Mouse (Mus musculus) intestine, embryonic 15.5 days (tissue): ENCODE data around the gene Notum. TPM values are rescaled to one million over a fixed set of nuclear protein-coding genes. Genes with fewer than 3 reads are reported as not detected.

ENCODE experiments used
- ATAC-seq: fragments of 200-750 bp; cut with Nextera tagmentation; 2 replicates; pipeline ENCODE4 v1.8.0; 2017; ENCODE audit warnings: moderate TSS enrichment, moderate library complexity
- H3K27ac ChIP-seq: fragments of 300-500 bp; sonication (generic); 2 replicates; pipeline ENCODE4 v1.5.1; 2015; ENCODE audit warnings: mild to moderate bottlenecking, inconsistent platforms
- H3K27me3 ChIP-seq: fragments of 300-500 bp; sonication (generic); replicated peaks from 2 replicates; pipeline ENCODE4 v1.6.1; 2015; ENCODE audit warnings: inconsistent platforms
- H3K36me3 ChIP-seq: fragments of 300-500 bp; sonication (generic); 2 replicates; pipeline ENCODE4 v1.6.1; 2015; ENCODE audit warnings: inconsistent platforms
- H3K4me1 ChIP-seq: fragments of 300-500 bp; sonication (generic); replicated peaks from 2 replicates; pipeline ENCODE4 v1.6.1; 2015; ENCODE audit warnings: inconsistent platforms
- H3K4me2 ChIP-seq: fragments of 300-500 bp; sonication (generic); replicated peaks from 2 replicates; pipeline ENCODE4 v1.6.1; 2015; ENCODE audit warnings: mild to moderate bottlenecking, inconsistent platforms
- H3K4me3 ChIP-seq: fragments of 300-500 bp; sonication (generic); replicated peaks from 2 replicates; pipeline ENCODE4 v1.5.1; 2015; ENCODE audit warnings: inconsistent platforms
- H3K9ac ChIP-seq: fragments of 300-500 bp; sonication (generic); 2 replicates; pipeline ENCODE4 v1.6.1; 2015; ENCODE audit warnings: inconsistent platforms
- H3K9me3 ChIP-seq: fragments of 300-500 bp; sonication (generic); 2 replicates; pipeline ENCODE4 v1.6.1; 2016; ENCODE audit warnings: inconsistent platforms
- WGBS: fragments of 180-500 bp; shearing (Covaris S2); methylation state at CpG from one replicate; pipeline ENCODE4 v1.1.7; 2015; 5-methylcytosine and 5-hydroxymethylcytosine counted together
- polyA plus RNA-seq: library from polyadenylated mRNA; unstranded; fragments of >200 nt; fragmentation: Nextera tagmentation; extraction: Ambion mirVana; gene quantifications from 2 replicates; pipeline ENCODE4 v1.2.1, GENCODE M21; 2015

The Notum gene
- polyA plus RNA-seq, 1 experiment from 2014 or later = 1.6 TPM

GRCm38 (mm10) chr11:120630881-120631725 is 29.9 kb downstream of the Notum start:
- Histone ChIP-seq H3K4me3 (0 out of 2 replicates have a peak overlapping the region, but pooled peaks have one; percentile 94), H3K4me2 (peak overlapping the region; percentile 85), H3K4me1 (peaks cover 39% of the 10 kb centered on the region), H3K27me3 (no peaks in the 10 kb centered on the region), H3K9ac (peak overlapping the region; percentile 29), H3K9me3 (no peaks in the 10 kb centered on the region), H3K36me3 (peaks cover 13% of the 10 kb centered on the region), H3K27ac (peak overlapping the region; percentile 79)
- ATAC-seq = no peak
- WGBS = 24% methylated on average over 7 of the region's 7 CpGs

DNA sequence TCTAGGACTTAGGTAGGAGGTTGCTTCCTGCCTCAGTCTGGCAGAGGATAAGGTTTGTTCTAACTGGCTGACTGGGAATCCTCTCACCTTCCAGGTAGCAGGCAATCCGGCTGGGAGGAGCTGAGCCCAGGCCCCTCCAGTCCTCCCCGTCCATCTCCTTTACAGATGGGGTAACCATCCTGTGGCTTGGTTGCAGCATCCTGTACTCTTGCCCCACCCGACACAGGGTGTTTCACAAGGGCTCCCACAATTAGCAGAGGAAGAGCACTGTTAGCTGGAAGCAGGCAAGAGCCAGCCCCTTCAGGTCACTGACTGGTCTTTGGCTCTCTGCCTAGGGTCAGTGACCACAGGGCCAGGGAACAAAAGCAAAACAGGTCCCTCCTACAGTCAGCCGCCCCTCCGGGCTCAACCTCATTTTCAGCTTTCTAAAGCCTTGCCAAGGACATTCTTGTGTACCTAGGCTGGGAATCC is 30.5 kb downstream of the Notum start:
- Histone ChIP-seq H3K9ac (peak overlapping the region; percentile 29), H3K4me1 (peaks cover 44% of the 10 kb centered on the region), H3K4me3 (peak overlapping the region; percentile 17; the same call in 1 of the 2 replicates), H3K4me2 (peak overlapping the region; percentile 85), H3K27me3 (no peaks in the 10 kb centered on the region), H3K27ac (peak overlapping the region; percentile 79), H3K36me3 (peaks cover 13% of the 10 kb centered on the region), H3K9me3 (no peaks in the 10 kb centered on the region)
- no peak for ATAC-seq
- WGBS = 54% methylated on average over 5 of the region's 5 CpGs

DNA sequence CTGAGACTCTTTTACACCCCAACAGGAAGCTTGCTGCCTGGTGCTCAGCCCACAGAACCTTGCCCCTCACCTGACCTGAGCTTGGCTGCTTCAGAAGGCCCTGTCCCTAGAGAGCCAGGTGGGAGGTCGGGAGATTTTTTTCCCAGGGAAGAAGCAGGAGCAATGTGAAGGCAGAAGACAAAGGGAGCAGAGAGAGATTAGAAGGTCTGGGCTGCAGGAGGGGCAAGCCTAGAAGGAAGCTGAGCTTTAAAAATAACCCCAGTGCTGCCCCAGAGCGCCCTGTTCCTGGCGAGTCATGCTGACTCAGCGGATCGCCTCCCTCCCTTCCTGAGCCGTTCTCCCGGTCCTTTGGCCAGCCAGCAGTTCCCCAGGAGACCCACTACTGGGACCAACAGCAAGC is 31.1 kb downstream of the Notum start:
- Histone ChIP-seq H3K9ac (peak overlapping the region; percentile 29), H3K27ac (peak overlapping the region; percentile 79), H3K4me2 (peak overlapping the region; percentile 85), H3K4me1 (peaks cover 48% of the 10 kb centered on the region), H3K27me3 (no peaks in the 10 kb centered on the region), H3K9me3 (no peaks in the 10 kb centered on the region), H3K36me3 (peaks cover 13% of the 10 kb centered on the region), H3K4me3 (peak overlapping the region; percentile 17; the same call in 1 of the 2 replicates)
- ATAC-seq = 0 out of 2 replicates have a peak, but pooled peaks have one; percentile 9
- 34% methylated on average over 7 of the region's 7 CpGs for WGBS

DNA sequence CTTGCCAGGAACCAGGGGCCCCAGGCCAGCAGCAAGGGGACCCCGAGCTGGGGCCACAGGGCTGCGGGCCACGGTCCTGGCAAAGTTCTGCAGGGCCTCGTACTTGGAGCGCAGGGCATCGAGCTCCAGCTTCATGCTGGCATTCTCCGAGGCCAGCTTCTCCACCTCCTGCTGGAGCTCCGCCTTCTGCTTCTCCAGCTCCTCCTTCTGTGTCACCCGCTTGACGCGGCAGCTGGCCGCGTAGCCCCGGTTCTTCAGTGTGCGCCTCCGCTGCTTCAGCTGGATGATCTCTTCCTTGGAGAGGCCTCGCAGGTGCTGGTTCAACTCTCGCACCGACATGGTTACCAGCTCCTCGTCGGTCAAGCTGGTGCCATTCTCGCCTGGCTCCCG is 31.6 kb downstream of the Notum start:
- H3K9ac ChIP-seq = peak overlapping the region; percentile 29
- peak overlapping the region; percentile 79 for H3K27ac ChIP-seq
- H3K36me3 ChIP-seq = peaks cover 13% of the 10 kb centered on the region
- H3K4me3 ChIP-seq = no peak overlapping the region
- no peak for ATAC-seq
- H3K4me1 ChIP-seq = peaks cover 48% of the 10 kb centered on the region
- 71% methylated on average over 23 of the region's 23 CpGs for WGBS
- no peaks in the 10 kb centered on the region for H3K27me3 ChIP-seq
- no peaks in the 10 kb centered on the region for H3K9me3 ChIP-seq
- peak overlapping the region; percentile 85 for H3K4me2 ChIP-seq

GRCm38 (mm10) chr11:120628601-120629340 is 32.2 kb downstream of the Notum start:
- Histone ChIP-seq H3K27me3 (no peaks in the 10 kb centered on the region), H3K9me3 (no peaks in the 10 kb centered on the region), H3K36me3 (peaks cover 13% of the 10 kb centered on the region), H3K9ac (no peak overlapping the region), H3K4me1 (peaks cover 48% of the 10 kb centered on the region), H3K4me2 (peak overlapping the region; percentile 12; the same call in 1 of the 2 replicates), H3K27ac (0 out of 2 replicates have a peak overlapping the region, but pooled peaks have one; percentile 79), H3K4me3 (no peak overlapping the region)
- no peak for ATAC-seq
- 93% methylated on average over 23 of the region's 23 CpGs for WGBS

- H3K4me1 ChIP-seq = peaks cover 51% of the 10 kb centered on the region
- H3K36me3 ChIP-seq = peaks cover 13% of the 10 kb centered on the region
- H3K9me3 ChIP-seq = no peaks in the 10 kb centered on the region
- no peaks in the 10 kb centered on the region for H3K27me3 ChIP-seq
- no peak overlapping the region for H3K4me3 ChIP-seq
- H3K9ac ChIP-seq = no peak overlapping the region; the same call in 1 of the 2 replicates
- 72% methylated on average over 22 of the region's 22 CpGs for WGBS
- H3K27ac ChIP-seq = no peak overlapping the region
- H3K4me2 ChIP-seq = no peak overlapping the region
- ATAC-seq = no peak
Observed at GRCm38 (mm10) chr11:120627468-120628300, 33.3 kb downstream of the Notum start.

- WGBS = 91% methylated on average over 11 of the region's 11 CpGs
- Histone ChIP-seq H3K4me1 (peaks cover 45% of the 10 kb centered on the region), H3K36me3 (peaks cover 13% of the 10 kb centered on the region), H3K4me3 (no peak overlapping the region), H3K9me3 (no peaks in the 10 kb centered on the region), H3K27me3 (no peaks in the 10 kb centered on the region), H3K4me2 (no peak overlapping the region), H3K9ac (no peak overlapping the region; the same call in 1 of the 2 replicates), H3K27ac (no peak overlapping the region)
- ATAC-seq = no peak
Observed at GRCm38 (mm10) chr11:120626785-120627467, 34.0 kb downstream of the Notum start.

- Histone ChIP-seq H3K4me2 (peak within 1 kb of the TSS; percentile 93), H3K36me3 (peaks cover 17% of the 10 kb centered on the region), H3K27me3 (no peaks in the 10 kb centered on the region), H3K4me1 (peaks cover 31% of the 10 kb centered on the region), H3K27ac (peak within 1 kb of the TSS; percentile 85), H3K4me3 (peak within 1 kb of the TSS; percentile 93), H3K9me3 (no peaks in the 10 kb centered on the region), H3K9ac (peak within 1 kb of the TSS; percentile 78)
- WGBS = 14% methylated on average over 5 of the region's 5 CpGs
- ATAC-seq = peak; percentile 27
Observed at GRCm38 (mm10) chr11:120625152-120625775, 35.7 kb downstream of the Notum start, which contains the start of gene Sirt7. Gene Sirt7, minus strand, starts transcription at chr11:120625240.

GRCm38 (mm10) chr11:120624680-120625111 is 36.3 kb downstream of the Notum start:
- Histone ChIP-seq H3K27me3 (no peaks in the 10 kb centered on the region), H3K9ac (peak overlapping the region; percentile 78), H3K4me1 (peaks cover 25% of the 10 kb centered on the region), H3K4me2 (peak overlapping the region; percentile 93), H3K9me3 (no peaks in the 10 kb centered on the region), H3K36me3 (peaks cover 22% of the 10 kb centered on the region), H3K27ac (peak overlapping the region; percentile 85), H3K4me3 (peak overlapping the region; percentile 93)
- under 1% methylated on average over 53 of the region's 53 CpGs for WGBS
- peak; percentile 85 for ATAC-seq

GRCm38 (mm10) chr11:120623961-120624679 is 36.9 kb downstream of the Notum start:
- Histone ChIP-seq H3K9ac (peak overlapping the region; percentile 78), H3K27ac (peak overlapping the region; percentile 85), H3K9me3 (no peaks in the 10 kb centered on the region), H3K4me2 (peak overlapping the region; percentile 93), H3K4me3 (peak overlapping the region; percentile 93), H3K27me3 (no peaks in the 10 kb centered on the region), H3K4me1 (peaks cover 20% of the 10 kb centered on the region), H3K36me3 (peaks cover 19% of the 10 kb centered on the region)
- 12% methylated on average over 30 of the region's 30 CpGs for WGBS
- ATAC-seq = peak; percentile 82
